Mouse (Mus musculus) forebrain, embryonic 13.5 days (tissue): ENCODE results near the gene Nab2. TPM values are rescaled to one million over a fixed set of nuclear protein-coding genes. Genes with fewer than 3 reads are reported as not detected.
"Not testable (repeated sequence)": the region's sequence is repeated elsewhere in the genome, so short reads cannot be mapped to it uniquely, and the experiment has no call there.

Experiments
- ATAC-seq: fragments of 200-750 bp; cut with Nextera tagmentation; 2 replicates; pipeline ENCODE4 v1.8.0; 2017
- H3K27ac ChIP-seq: fragments of 300-500 bp; sonication (generic); 2 replicates; pipeline ENCODE4 v1.5.1; 2015; ENCODE audit warnings: inconsistent platforms, mild to moderate bottlenecking, moderate library complexity
- H3K27me3 ChIP-seq: fragments of 300-500 bp; sonication (generic); 2 replicates; pipeline ENCODE4 v1.6.1; 2015; ENCODE audit warnings: mild to moderate bottlenecking, inconsistent platforms
- H3K36me3 ChIP-seq: fragments of 300-500 bp; sonication (generic); 2 replicates; pipeline ENCODE4 v1.6.1; 2015; ENCODE audit warnings: mild to moderate bottlenecking, inconsistent platforms; ENCODE audit not compliant: poor library complexity, severe bottlenecking
- H3K4me1 ChIP-seq: fragments of 300-500 bp; sonication (generic); 2 replicates; pipeline ENCODE4 v1.6.1; 2015; ENCODE audit warnings: inconsistent platforms
- H3K4me2 ChIP-seq: fragments of 300-500 bp; sonication (generic); 2 replicates; pipeline ENCODE4 v1.6.1; 2015; ENCODE audit warnings: inconsistent platforms, mild to moderate bottlenecking, moderate library complexity
- H3K4me3 ChIP-seq: fragments of 300-500 bp; sonication (generic); 2 replicates; pipeline ENCODE4 v1.5.1; 2015; ENCODE audit warnings: mild to moderate bottlenecking, inconsistent platforms
- H3K9ac ChIP-seq: fragments of 300-500 bp; sonication (generic); 2 replicates; pipeline ENCODE4 v1.6.1; 2015; ENCODE audit warnings: mild to moderate bottlenecking, inconsistent platforms
- H3K9me3 ChIP-seq: fragments of 300-500 bp; sonication (generic); replicated peaks from 2 replicates; pipeline ENCODE4 v1.6.1; 2016; ENCODE audit warnings: inconsistent platforms
- WGBS: fragments of 180-500 bp; shearing (Covaris S2); methylation state at CpG from one replicate; pipeline ENCODE4 v1.1.7; 2015; 5-methylcytosine and 5-hydroxymethylcytosine counted together
- polyA plus RNA-seq: library from polyadenylated mRNA; unstranded; fragments of >200 nt; fragmentation: Nextera tagmentation; extraction: Ambion mirVana; gene quantifications from 2 replicates; pipeline ENCODE4 v1.2.1, GENCODE M21; 2015

Nab2 gene
- polyA plus RNA-seq, 1 experiment from 2014 or later: 1.6 TPM

GRCm38 (mm10) chr10:127659551-127659950 is 8.8 kb downstream of the Nab2 start:
- WGBS: 86% methylated on average over 1 of the region's 1 CpGs
- peaks cover 50% of the 10 kb centered on the region for H3K27me3 ChIP-seq

GRCm38 (mm10) chr10:127658076-127658475 is 10.3 kb downstream of the Nab2 start:
- Histone ChIP-seq H3K4me1 (peaks cover 15% of the 10 kb centered on the region; the same call in 1 of the 2 replicates), H3K27me3 (peaks cover 35% of the 10 kb centered on the region), H3K27ac (no peak overlapping the region), H3K9ac (no peak overlapping the region), H3K4me3 (no peak overlapping the region), H3K9me3 (no peaks in the 10 kb centered on the region), H3K4me2 (no peak overlapping the region), H3K36me3 (no peaks in the 10 kb centered on the region)
- ATAC-seq: no peak
- WGBS: 18% methylated on average over 6 of the region's 6 CpGs

More at GRCm38 (mm10) chr10:127659551-127659950, 8.8 kb downstream of the Nab2 start:
- no peaks in the 10 kb centered on the region for H3K9me3 ChIP-seq
- no peak for ATAC-seq
- H3K4me1 ChIP-seq: peaks cover 18% of the 10 kb centered on the region; the same call in 1 of the 2 replicates
- H3K36me3 ChIP-seq: no peaks in the 10 kb centered on the region
- H3K9ac ChIP-seq: no peak overlapping the region
- H3K27ac ChIP-seq: no peak overlapping the region
- H3K4me3 ChIP-seq: no peak overlapping the region
- no peak overlapping the region for H3K4me2 ChIP-seq

- H3K4me2 ChIP-seq, H3K9me3 ChIP-seq, H3K27ac ChIP-seq, H3K4me3 ChIP-seq, ATAC-seq, H3K9ac ChIP-seq, H3K36me3 ChIP-seq: not testable (repeated sequence)
- peaks cover 13% of the 10 kb centered on the region; the same call in 1 of the 2 replicates for H3K4me1 ChIP-seq
- peaks cover 31% of the 10 kb centered on the region for H3K27me3 ChIP-seq
- 48% methylated on average over 6 of the region's 6 CpGs for WGBS
These were observed 10.8 kb downstream of the Nab2 start for GRCm38 (mm10) chr10:127657617-127658016.

GRCm38 (mm10) chr10:127654970-127655579 is 13.3 kb downstream of the Nab2 start:
- Histone ChIP-seq H3K4me3 (no peak overlapping the region), H3K27ac (no peak overlapping the region), H3K36me3 (no peaks in the 10 kb centered on the region), H3K9me3 (no peaks in the 10 kb centered on the region), H3K4me1 (no peaks in the 10 kb centered on the region), H3K4me2 (no peak overlapping the region), H3K9ac (no peak overlapping the region), H3K27me3 (peaks cover 6% of the 10 kb centered on the region; the same call in 1 of the 2 replicates)
- no peak for ATAC-seq
- WGBS: 88% methylated on average over 16 of the region's 16 CpGs

GRCm38 (mm10) chr10:127652906-127653638 is 15.3 kb downstream of the Nab2 start:
- H3K4me1 ChIP-seq: no peaks in the 10 kb centered on the region
- no peaks in the 10 kb centered on the region for H3K9me3 ChIP-seq
- ATAC-seq: no peak
- no peak overlapping the region for H3K27ac ChIP-seq
- H3K4me2 ChIP-seq: peak overlapping the region; percentile 18; the same call in 1 of the 2 replicates
- H3K9ac ChIP-seq: peak overlapping the region; percentile 5; the same call in 1 of the 2 replicates
- no peaks in the 10 kb centered on the region for H3K27me3 ChIP-seq
- H3K4me3 ChIP-seq: no peak overlapping the region
- WGBS: 56% methylated on average over 21 of the region's 21 CpGs
- no peaks in the 10 kb centered on the region for H3K36me3 ChIP-seq

- H3K27ac ChIP-seq: no peak overlapping the region
- H3K27me3 ChIP-seq: peaks cover 35% of the 10 kb centered on the region
- H3K4me2 ChIP-seq: no peak overlapping the region
- no peaks in the 10 kb centered on the region for H3K9me3 ChIP-seq
- H3K4me3 ChIP-seq: no peak overlapping the region
- peaks cover 21% of the 10 kb centered on the region for H3K4me1 ChIP-seq
- ATAC-seq: no peak
- no peaks in the 10 kb centered on the region for H3K36me3 ChIP-seq
- H3K9ac ChIP-seq: no peak overlapping the region
- 22% methylated on average over 2 of the region's 2 CpGs for WGBS
These were observed 22.6 kb downstream of the Nab2 start for GRCm38 (mm10) chr10:127645791-127646190.

GRCm38 (mm10) chr10:127643553-127644238 is 24.7 kb downstream of the Nab2 start:
- Histone ChIP-seq H3K9ac (peak overlapping the region; percentile 50), H3K27me3 (peaks cover 38% of the 10 kb centered on the region), H3K4me3 (peak overlapping the region; percentile 29), H3K4me2 (peak overlapping the region; percentile 55), H3K36me3 (no peaks in the 10 kb centered on the region), H3K27ac (no peak overlapping the region), H3K4me1 (peaks cover 21% of the 10 kb centered on the region), H3K9me3 (no peaks in the 10 kb centered on the region)
- ATAC-seq: peak; percentile 33; the same call in 1 of the 2 replicates
- WGBS: 1% methylated on average over 25 of the region's 25 CpGs

- Histone ChIP-seq H3K36me3 (no peaks in the 10 kb centered on the region), H3K9ac (peak within 1 kb of the TSS; percentile 50), H3K27ac (no peak within 1 kb of the TSS), H3K27me3 (peaks cover 38% of the 10 kb centered on the region), H3K9me3 (no peaks in the 10 kb centered on the region), H3K4me3 (peak within 1 kb of the TSS; percentile 29), H3K4me1 (peaks cover 21% of the 10 kb centered on the region), H3K4me2 (peak within 1 kb of the TSS; percentile 55)
- 6% methylated on average over 36 of the region's 37 CpGs for WGBS
- peak; percentile 30 for ATAC-seq
These were observed 25.4 kb downstream of the Nab2 start, which contains the start of gene Stat6 for GRCm38 (mm10) chr10:127642772-127643552. Stat6 (plus strand) TSS chr10:127642986.

GRCm38 (mm10) chr10:127641861-127642771 is 26.3 kb downstream of the Nab2 start:
- peaks cover 38% of the 10 kb centered on the region for H3K27me3 ChIP-seq
- peak overlapping the region; percentile 50; the same call in 1 of the 2 replicates for H3K9ac ChIP-seq
- no peaks in the 10 kb centered on the region for H3K9me3 ChIP-seq
- WGBS: 4% methylated on average over 19 of the region's 19 CpGs
- H3K4me3 ChIP-seq: peak overlapping the region; percentile 29
- H3K27ac ChIP-seq: no peak overlapping the region
- peak overlapping the region; percentile 55 for H3K4me2 ChIP-seq
- peaks cover 21% of the 10 kb centered on the region for H3K4me1 ChIP-seq
- peak; percentile 84 for ATAC-seq
- H3K36me3 ChIP-seq: no peaks in the 10 kb centered on the region

GRCm38 (mm10) chr10:127640421-127640820 is 27.9 kb downstream of the Nab2 start:
- WGBS: 71% methylated on average over 5 of the region's 5 CpGs
- H3K9ac ChIP-seq: no peak overlapping the region
- H3K36me3 ChIP-seq: no peaks in the 10 kb centered on the region
- no peak for ATAC-seq
- peaks cover 21% of the 10 kb centered on the region for H3K4me1 ChIP-seq
- no peak overlapping the region for H3K4me2 ChIP-seq
- no peak overlapping the region for H3K4me3 ChIP-seq
- no peaks in the 10 kb centered on the region for H3K9me3 ChIP-seq
- H3K27ac ChIP-seq: no peak overlapping the region
- peaks cover 38% of the 10 kb centered on the region for H3K27me3 ChIP-seq
